ENCODE assay signal across 8 mouse cellular contexts in genomic region chr9:51764921-51765416, GRCm38 (mm10). TPM values are rescaled to one million over a fixed set of nuclear protein-coding genes. Genes with fewer than 3 reads are reported as not detected.
DNase-seq lines count a peak whose midpoint lies in the region; ATAC-seq lines count a peak whose summit lies in the region.

Arhgap20 (plus strand) TSS chr9:51765337.

- peak within 1 kb of the TSS; percentile 94 for H3K4me2 ChIP-seq in hindbrain, embryonic 15.5 days

- peak within 1 kb of the TSS; percentile 98 for H3K9ac ChIP-seq in hindbrain, embryonic 15.5 days

- no peaks in the 10 kb centered on the region for H3K9me3 ChIP-seq in hindbrain, embryonic 15.5 days

- H3K4me1 ChIP-seq in hindbrain, embryonic 15.5 days (replicated peaks) = peaks cover 28% of the 10 kb centered on the region

- H3K4me3 ChIP-seq in hindbrain, embryonic 15.5 days = peak within 1 kb of the TSS; percentile 97

- peak; percentile 95 for ATAC-seq in hindbrain, embryonic 15.5 days (ENCODE audit: low FRiP score, low read depth)

- H3K36me3 ChIP-seq in hindbrain, embryonic 15.5 days = no peaks in the 10 kb centered on the region

- under 1% methylated on average over 67 of the region's 77 CpGs for WGBS in hindbrain, embryonic 15.5 days

- DNase-seq in T-cell, adult 2 months (ENCODE audit: low spot score) = peak; percentile 28
- peak; percentile 84 to 90 for DNase-seq in cerebellum, postnatal 36 days
- peak; percentile 72 for DNase-seq in gastrocnemius, adult 18-20 months (ENCODE audit: low spot score)
- DNase-seq in layer of hippocampus, postnatal 36 days = peak; percentile 88
- DNase-seq in lung, postnatal 10 days = peak; percentile 69
- DNase-seq in retina, embryonic 14.5 days (ENCODE audit: low spot score) = peak; percentile 78
- DNase-seq in thymus, postnatal 14 days = peak; percentile 87

- H3K27me3 ChIP-seq in hindbrain, embryonic 15.5 days = no peaks in the 10 kb centered on the region

- peak within 1 kb of the TSS; percentile 97 for H3K27ac ChIP-seq in hindbrain, embryonic 15.5 days (replicated peaks)

RNA-seq across cellular contexts. Expression of gene Arhgap20, which starts in this region (rescaled TPM):
- 10 to 100 TPM; 27.6 to 38.4 TPM for total RNA-seq in gastrocnemius, adult 18-20 months (2021)
- polyA plus RNA-seq in hindbrain, embryonic 15.5 days (2015; fragmentation: Nextera tagmentation; extraction: Ambion mirVana) = 21.9 and 22.8 TPM in 2 replicates
- 10 to 100 TPM; 57.4 to 74.9 TPM for total RNA-seq in layer of hippocampus, postnatal 36 days (2021)

Comparison
In these comparisons a context has a peak if more than half of its experiments do, and no peak if none do; other contexts are left out.
1. Peak in every context shown above with its lines: DNase-seq, ATAC-seq, H3K4me3 ChIP-seq and H3K27ac ChIP-seq.
2. DNase-seq: peak in every context shown above with its lines; median percentile 88 in layer of hippocampus, postnatal 36 days; 87 in cerebellum, postnatal 36 days; 87 in thymus, postnatal 14 days; 78 in retina, embryonic 14.5 days; 72 in gastrocnemius, adult 18-20 months; 69 in lung, postnatal 10 days; 28 in T-cell, adult 2 months.